Mouse (Mus musculus) kidney, embryonic 16.5 days (tissue): Measurements from ENCODE around the gene Ctss. TPM values are rescaled to one million over a fixed set of nuclear protein-coding genes. Genes with fewer than 3 reads are reported as not detected.
A peak's percentile ranks its signal among the peaks of the same experiment; 100 is the strongest.

Experiments
- ATAC-seq: fragments of 200-750 bp; cut with Nextera tagmentation; 2 replicates; pipeline ENCODE4 v1.8.0; 2017; ENCODE audit warnings: moderate TSS enrichment; ENCODE audit not compliant: low FRiP score, low TSS enrichment
- H3K27ac ChIP-seq: fragments of 300-500 bp; sonication (generic); 2 replicates; pipeline ENCODE4 v1.5.1; 2014; ENCODE audit warnings: low read length
- H3K27me3 ChIP-seq: fragments of 300-500 bp; sonication (generic); 2 replicates; pipeline ENCODE4 v1.6.1; 2014; ENCODE audit warnings: low read length, control low read depth, mixed read lengths; ENCODE audit not compliant: insufficient read depth
- H3K36me3 ChIP-seq: fragments of 300-500 bp; sonication (generic); 2 replicates; pipeline ENCODE4 v1.6.1; 2014; ENCODE audit warnings: low read length, control low read depth, mixed read lengths; ENCODE audit not compliant: insufficient read depth
- H3K4me1 ChIP-seq: fragments of 300-500 bp; sonication (generic); 2 replicates; pipeline ENCODE4 v1.6.1; 2014; ENCODE audit warnings: low read length, control low read depth, mixed read lengths; ENCODE audit not compliant: insufficient read depth
- H3K4me2 ChIP-seq: fragments of 300-500 bp; sonication (generic); replicated peaks from 2 replicates; pipeline ENCODE4 v1.6.1; 2014; ENCODE audit warnings: low read depth, low read length
- H3K4me3 ChIP-seq: fragments of 300-500 bp; sonication (generic); 2 replicates; pipeline ENCODE4 v1.5.1; 2014; ENCODE audit warnings: mild to moderate bottlenecking, low read length
- H3K9ac ChIP-seq: fragments of 300-500 bp; sonication (generic); replicated peaks from 2 replicates; pipeline ENCODE4 v1.6.1; 2014; ENCODE audit warnings: low read length
- H3K9me3 ChIP-seq: fragments of 300-500 bp; sonication (generic); 2 replicates; pipeline ENCODE4 v1.6.1; 2016; ENCODE audit warnings: low read length, control low read depth
- WGBS: fragments of 180-500 bp; shearing (Covaris S2); extraction: QIAGEN DNeasy Blood & Tissue Kit; methylation state at CpG from one replicate; pipeline ENCODE4 v1.1.7; 2014; 5-methylcytosine and 5-hydroxymethylcytosine counted together
- polyA plus RNA-seq: library from polyadenylated mRNA; unstranded; fragments of >200 nt; fragmentation: Nextera tagmentation; extraction: Ambion mirVana; gene quantifications from 2 replicates; pipeline ENCODE4 v1.2.1, GENCODE M21; 2015

The Ctss gene
- polyA plus RNA-seq, result 12.1 and 12.4 TPM in 2 replicates

DNA sequence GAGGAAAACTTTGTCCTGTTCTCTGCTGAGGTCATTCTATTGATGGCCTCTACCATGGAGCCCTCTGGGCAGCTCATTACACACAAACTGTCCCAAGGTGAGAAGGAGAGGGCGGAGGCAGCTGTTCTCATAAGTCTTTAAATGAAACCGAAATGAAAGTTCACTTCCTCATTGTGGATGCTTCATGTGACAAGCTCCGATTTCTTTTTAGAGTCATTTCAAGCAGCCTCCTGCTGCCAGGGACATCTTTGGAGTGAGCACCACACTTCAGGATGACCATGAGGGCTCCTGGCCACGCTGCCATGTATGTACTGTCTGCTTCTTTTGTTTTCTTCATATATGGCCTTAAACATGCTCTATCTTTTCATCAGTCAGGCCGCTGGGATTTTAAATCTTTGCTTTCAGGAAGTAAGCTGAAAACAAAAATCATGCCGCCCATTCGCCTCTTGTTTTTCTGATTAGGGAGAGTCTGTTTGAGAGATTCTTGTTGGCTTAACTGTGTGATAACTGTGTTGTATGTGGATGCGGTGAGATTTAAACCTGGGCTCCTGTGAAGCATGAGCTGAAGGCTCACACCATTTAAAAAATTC is at the start of gene Ctss:
Gene Ctss (plus strand): TSS at position 165 of the 590 bp plus-strand sequence.
- H3K9ac ChIP-seq, result no peak within 1 kb of the TSS
- ATAC-seq, result no peak
- H3K4me2 ChIP-seq, result no peak within 1 kb of the TSS
- 82% methylated on average over 8 of the region's 8 CpGs for WGBS
- H3K27me3 ChIP-seq, result no peaks in the 10 kb centered on the region
- no peak within 1 kb of the TSS for H3K4me3 ChIP-seq
- no peak within 1 kb of the TSS for H3K27ac ChIP-seq
- H3K36me3 ChIP-seq, result no peaks in the 10 kb centered on the region
- H3K4me1 ChIP-seq, result no peaks in the 10 kb centered on the region
- no peaks in the 10 kb centered on the region for H3K9me3 ChIP-seq

DNA sequence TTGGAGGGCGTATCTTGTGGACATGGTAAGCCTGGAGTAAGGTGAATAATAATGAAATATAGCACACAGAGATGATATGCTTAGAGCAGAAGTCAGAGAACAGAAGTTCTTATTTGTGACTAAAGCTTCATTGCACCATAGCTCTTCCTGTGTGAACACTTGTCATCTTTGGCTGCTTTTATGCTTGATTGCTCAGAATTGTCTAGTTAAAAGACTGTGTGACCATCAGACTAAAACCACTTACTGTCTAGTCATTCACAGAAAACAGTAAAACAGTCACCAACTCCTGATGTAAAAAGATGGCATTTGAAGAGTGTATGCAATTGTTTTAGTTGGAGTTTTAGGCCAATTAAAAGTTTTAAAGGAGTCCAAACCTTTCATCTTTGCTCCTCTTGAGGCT is 47.6 kb upstream of the Ctss start:
- no peaks in the 10 kb centered on the region for H3K27me3 ChIP-seq
- no peak overlapping the region for H3K9ac ChIP-seq
- no peak overlapping the region for H3K27ac ChIP-seq
- WGBS, result 100% methylated on average over 1 of the region's 1 CpGs
- no peak overlapping the region for H3K4me2 ChIP-seq
- H3K4me3 ChIP-seq, result no peak overlapping the region
- peaks cover 41% of the 10 kb centered on the region for H3K36me3 ChIP-seq
- ATAC-seq, result no peak
- no peaks in the 10 kb centered on the region for H3K9me3 ChIP-seq
- H3K4me1 ChIP-seq, result no peaks in the 10 kb centered on the region

DNA sequence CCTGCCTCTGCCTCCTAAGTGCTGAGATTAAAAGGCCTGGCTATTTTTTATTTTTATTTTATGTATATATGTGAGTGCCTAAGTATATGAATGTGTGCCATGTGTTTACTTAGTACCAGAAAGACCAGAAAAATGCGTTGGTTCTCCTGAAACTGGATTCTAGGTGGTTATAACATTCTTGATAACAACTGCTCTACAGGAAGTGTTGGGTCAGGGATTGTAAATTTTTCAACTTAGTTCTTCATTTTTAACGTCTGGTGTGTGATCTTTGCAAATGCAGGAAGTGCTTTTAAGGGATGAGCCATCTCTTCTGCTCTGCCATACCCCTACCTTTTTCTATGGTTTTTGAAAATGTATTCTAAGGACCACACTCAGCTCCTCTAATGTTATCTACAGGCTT is 40.2 kb upstream of the Ctss start:
- ATAC-seq, result no peak
- H3K27ac ChIP-seq, result no peak overlapping the region
- no peak overlapping the region for H3K4me3 ChIP-seq
- H3K9ac ChIP-seq, result no peak overlapping the region
- no peaks in the 10 kb centered on the region for H3K27me3 ChIP-seq
- no peaks in the 10 kb centered on the region for H3K9me3 ChIP-seq
- H3K4me1 ChIP-seq, result no peaks in the 10 kb centered on the region
- H3K36me3 ChIP-seq, result peaks cover 41% of the 10 kb centered on the region
- WGBS, result 79% methylated on average over 2 of the region's 2 CpGs
- no peak overlapping the region for H3K4me2 ChIP-seq

DNA sequence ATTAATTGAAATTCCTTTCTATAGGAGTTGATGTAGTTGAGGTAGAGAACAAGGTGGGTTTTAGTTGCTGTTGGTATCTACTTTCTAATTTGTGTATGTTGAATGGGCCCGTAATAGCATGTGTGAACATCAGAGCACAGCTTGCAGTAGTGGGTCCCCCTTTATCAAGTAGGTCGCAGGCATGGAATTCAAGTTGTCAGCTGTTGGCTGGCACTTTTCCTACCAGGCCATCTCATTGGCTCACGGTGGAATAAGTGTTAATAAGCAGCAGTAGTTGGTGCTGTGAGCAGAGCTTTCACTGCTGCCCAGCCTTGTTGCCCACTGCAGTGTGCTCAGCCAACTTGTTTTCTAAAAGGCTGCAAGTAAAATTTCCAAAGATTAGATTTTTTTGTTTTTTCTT is 37.9 kb upstream of the Ctss start:
- no peak overlapping the region for H3K4me3 ChIP-seq
- no peaks in the 10 kb centered on the region for H3K4me1 ChIP-seq
- no peak overlapping the region for H3K27ac ChIP-seq
- H3K9me3 ChIP-seq, result no peaks in the 10 kb centered on the region
- no peak for ATAC-seq
- H3K4me2 ChIP-seq, result no peak overlapping the region
- no peaks in the 10 kb centered on the region for H3K27me3 ChIP-seq
- 97% methylated on average over 3 of the region's 3 CpGs for WGBS
- peaks cover 53% of the 10 kb centered on the region for H3K36me3 ChIP-seq
- H3K9ac ChIP-seq, result no peak overlapping the region

DNA sequence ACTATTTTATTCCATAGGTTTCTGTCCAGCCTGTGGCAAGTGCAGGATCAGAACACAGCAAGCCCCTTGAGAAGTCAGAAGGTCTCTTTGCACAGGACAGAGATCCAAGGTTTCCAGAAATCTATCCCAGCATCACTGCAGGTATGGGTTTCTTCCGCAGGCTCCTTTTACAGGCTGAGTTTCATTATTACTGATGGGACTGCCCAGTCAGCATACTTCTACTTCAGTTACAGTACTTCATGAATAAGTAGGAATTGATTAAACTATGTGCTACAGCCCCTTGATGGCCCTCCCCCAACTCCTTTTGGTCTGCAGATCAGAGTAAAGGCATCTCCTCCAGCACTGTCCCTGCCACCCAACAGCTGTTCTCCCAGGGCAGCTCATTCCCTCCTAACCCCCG is 36.3 kb upstream of the Ctss start:
- H3K9me3 ChIP-seq, result no peaks in the 10 kb centered on the region
- H3K4me3 ChIP-seq, result no peak overlapping the region
- peaks cover 67% of the 10 kb centered on the region for H3K36me3 ChIP-seq
- H3K27ac ChIP-seq, result no peak overlapping the region
- H3K9ac ChIP-seq, result no peak overlapping the region
- WGBS, result 96% methylated on average over 2 of the region's 2 CpGs
- no peak for ATAC-seq
- no peaks in the 10 kb centered on the region for H3K27me3 ChIP-seq
- H3K4me1 ChIP-seq, result no peaks in the 10 kb centered on the region
- H3K4me2 ChIP-seq, result no peak overlapping the region

DNA sequence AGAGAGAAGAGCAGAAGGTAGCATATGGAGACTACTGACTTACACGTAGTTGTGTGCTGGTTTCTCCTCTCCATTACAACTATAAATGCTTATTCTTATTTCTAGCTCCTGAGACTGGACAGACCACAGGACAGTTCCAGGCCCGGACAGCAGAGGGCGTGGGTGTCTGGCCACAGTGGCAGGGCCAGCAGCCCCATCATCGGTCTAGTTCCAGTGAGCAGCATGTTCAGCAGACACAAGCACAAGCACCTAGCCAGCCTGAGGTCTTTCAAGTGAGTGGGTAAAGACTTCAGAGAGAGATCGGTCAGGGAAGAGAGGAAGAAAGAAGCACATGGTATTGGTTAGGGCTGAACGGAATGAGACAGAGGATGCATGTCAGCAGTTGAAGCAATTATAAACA is 32.2 kb upstream of the Ctss start:
- H3K9me3 ChIP-seq, result no peaks in the 10 kb centered on the region
- no peak overlapping the region for H3K4me3 ChIP-seq
- no peak overlapping the region for H3K4me2 ChIP-seq
- no peaks in the 10 kb centered on the region for H3K4me1 ChIP-seq
- H3K9ac ChIP-seq, result no peak overlapping the region
- H3K36me3 ChIP-seq, result peaks cover 52% of the 10 kb centered on the region
- WGBS, result 68% methylated on average over 6 of the region's 6 CpGs
- no peaks in the 10 kb centered on the region for H3K27me3 ChIP-seq
- H3K27ac ChIP-seq, result no peak overlapping the region
- ATAC-seq, result no peak

DNA sequence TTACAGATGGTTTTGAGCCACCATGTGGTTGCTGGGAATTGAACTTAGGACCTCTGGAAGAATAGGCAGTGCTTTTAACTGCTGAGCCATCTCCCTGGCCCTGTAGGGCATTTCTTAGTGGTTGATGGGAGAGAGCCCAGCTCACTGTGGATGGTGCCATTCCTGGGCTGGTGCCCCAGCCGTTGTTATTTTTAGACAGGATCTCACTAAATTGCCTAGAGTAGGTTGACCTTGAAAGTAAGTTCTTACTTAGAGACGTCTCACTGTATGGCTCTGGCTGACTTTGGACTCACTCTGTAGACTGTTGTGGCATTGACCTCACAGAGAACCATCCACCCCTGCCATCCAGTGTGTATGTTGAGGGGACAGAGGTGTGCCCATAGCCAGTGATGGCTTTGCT is 28.4 kb upstream of the Ctss start:
- no peaks in the 10 kb centered on the region for H3K9me3 ChIP-seq
- H3K36me3 ChIP-seq, result peaks cover 26% of the 10 kb centered on the region
- no peaks in the 10 kb centered on the region for H3K4me1 ChIP-seq
- no peak overlapping the region for H3K4me2 ChIP-seq
- no peak overlapping the region for H3K9ac ChIP-seq
- no peak overlapping the region for H3K27ac ChIP-seq
- no peaks in the 10 kb centered on the region for H3K27me3 ChIP-seq
- WGBS, result 77% methylated on average over 2 of the region's 2 CpGs
- no peak overlapping the region for H3K4me3 ChIP-seq
- ATAC-seq, result no peak

DNA sequence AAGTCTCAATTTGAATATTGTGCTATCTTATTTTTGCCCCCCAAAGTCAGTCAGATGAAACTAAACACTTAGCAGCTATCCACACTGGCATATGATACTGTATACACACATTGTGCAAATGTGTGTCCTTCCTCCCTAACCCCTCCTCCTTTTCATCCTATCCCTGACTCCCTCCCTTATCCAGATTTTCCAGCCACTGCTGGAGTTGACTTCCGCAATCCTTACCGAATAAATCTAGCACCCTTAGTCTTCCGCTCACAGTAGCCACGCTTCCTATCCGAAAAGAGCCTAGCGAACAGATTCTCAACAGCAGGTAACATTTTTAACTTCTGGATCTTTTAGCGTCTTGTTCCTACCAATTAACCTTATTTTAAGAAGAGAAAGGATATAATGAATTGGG is 27.6 kb upstream of the Ctss start, which contains the start of gene Ctsk:
Gene Ctsk (plus strand): TSS at position 233 of the 400 bp plus-strand sequence.
- ATAC-seq, result no peak
- Histone ChIP-seq H3K9me3 (no peaks in the 10 kb centered on the region), H3K4me2 (peak within 1 kb of the TSS; percentile 27), H3K4me3 (no peak within 1 kb of the TSS), H3K27ac (no peak within 1 kb of the TSS), H3K36me3 (peaks cover 21% of the 10 kb centered on the region), H3K27me3 (no peaks in the 10 kb centered on the region), H3K4me1 (no peaks in the 10 kb centered on the region), H3K9ac (no peak within 1 kb of the TSS)
- 75% methylated on average over 7 of the region's 7 CpGs for WGBS

DNA sequence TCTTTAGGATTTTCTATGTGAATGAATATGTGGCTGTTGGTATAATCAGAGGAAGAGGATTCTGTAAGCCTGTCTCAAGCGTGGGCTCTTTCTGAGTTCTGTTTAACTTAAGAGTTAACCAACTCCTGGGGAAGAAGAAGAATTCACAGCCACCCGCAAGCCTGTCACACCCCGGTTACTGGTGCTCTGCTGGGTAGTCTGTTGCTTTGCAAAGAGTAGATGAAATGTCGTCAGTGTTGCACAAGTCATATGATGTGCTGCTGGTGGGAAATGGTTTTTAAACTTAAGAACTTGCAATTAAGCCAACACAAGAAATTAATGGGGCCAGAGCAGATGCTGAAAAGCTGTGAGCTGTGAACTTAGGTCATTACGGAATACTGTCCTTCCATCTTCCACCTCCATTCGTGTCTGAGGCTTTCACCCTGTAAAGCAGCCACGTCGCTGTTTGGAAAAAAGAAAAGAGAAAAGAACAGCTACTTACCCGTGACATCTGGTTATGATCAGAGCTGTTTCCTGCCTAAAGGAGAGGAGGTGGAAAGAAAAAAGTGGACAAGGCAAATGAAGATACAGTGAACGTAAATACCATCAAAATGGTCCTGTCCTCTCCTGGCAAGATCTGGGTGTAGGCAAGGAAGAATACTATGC is 27.0 kb upstream of the Ctss start:
- 53% methylated on average over 10 of the region's 10 CpGs for WGBS
- Histone ChIP-seq H3K9me3 (no peaks in the 10 kb centered on the region), H3K4me1 (no peaks in the 10 kb centered on the region), H3K4me2 (peak overlapping the region; percentile 27), H3K27ac (no peak overlapping the region), H3K27me3 (no peaks in the 10 kb centered on the region), H3K36me3 (peaks cover 15% of the 10 kb centered on the region), H3K4me3 (no peak overlapping the region), H3K9ac (no peak overlapping the region)
- no peak for ATAC-seq

DNA sequence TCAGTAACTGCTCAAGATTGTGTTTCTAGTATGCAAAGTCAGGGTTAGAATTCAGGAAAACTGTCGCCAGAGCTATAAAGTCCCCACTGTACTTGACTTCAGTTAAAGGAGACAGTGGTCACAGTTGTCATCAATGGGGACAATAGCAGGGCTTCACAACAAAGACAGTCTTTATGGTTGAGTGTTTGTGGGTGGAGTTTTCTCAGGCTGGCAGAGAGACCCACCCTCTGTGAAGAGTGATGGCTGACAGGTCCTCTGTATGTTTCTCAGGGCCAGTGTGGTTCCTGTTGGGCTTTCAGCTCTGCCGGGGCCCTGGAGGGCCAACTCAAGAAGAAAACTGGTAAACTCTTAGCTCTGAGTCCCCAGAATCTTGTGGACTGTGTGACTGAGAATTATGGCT is 24.3 kb upstream of the Ctss start:
- Histone ChIP-seq H3K27ac (no peak overlapping the region), H3K9ac (no peak overlapping the region), H3K9me3 (no peaks in the 10 kb centered on the region), H3K36me3 (0 out of 2 replicates have a peak, but pooled peaks cover 4% of the 10 kb centered on the region), H3K4me2 (no peak overlapping the region), H3K27me3 (no peaks in the 10 kb centered on the region), H3K4me1 (no peaks in the 10 kb centered on the region), H3K4me3 (no peak overlapping the region)
- 52% methylated on average over 2 of the region's 2 CpGs for WGBS
- ATAC-seq, result no peak
